ENCODE assay signal across 9 mouse cellular contexts in the genomic region with DNA sequence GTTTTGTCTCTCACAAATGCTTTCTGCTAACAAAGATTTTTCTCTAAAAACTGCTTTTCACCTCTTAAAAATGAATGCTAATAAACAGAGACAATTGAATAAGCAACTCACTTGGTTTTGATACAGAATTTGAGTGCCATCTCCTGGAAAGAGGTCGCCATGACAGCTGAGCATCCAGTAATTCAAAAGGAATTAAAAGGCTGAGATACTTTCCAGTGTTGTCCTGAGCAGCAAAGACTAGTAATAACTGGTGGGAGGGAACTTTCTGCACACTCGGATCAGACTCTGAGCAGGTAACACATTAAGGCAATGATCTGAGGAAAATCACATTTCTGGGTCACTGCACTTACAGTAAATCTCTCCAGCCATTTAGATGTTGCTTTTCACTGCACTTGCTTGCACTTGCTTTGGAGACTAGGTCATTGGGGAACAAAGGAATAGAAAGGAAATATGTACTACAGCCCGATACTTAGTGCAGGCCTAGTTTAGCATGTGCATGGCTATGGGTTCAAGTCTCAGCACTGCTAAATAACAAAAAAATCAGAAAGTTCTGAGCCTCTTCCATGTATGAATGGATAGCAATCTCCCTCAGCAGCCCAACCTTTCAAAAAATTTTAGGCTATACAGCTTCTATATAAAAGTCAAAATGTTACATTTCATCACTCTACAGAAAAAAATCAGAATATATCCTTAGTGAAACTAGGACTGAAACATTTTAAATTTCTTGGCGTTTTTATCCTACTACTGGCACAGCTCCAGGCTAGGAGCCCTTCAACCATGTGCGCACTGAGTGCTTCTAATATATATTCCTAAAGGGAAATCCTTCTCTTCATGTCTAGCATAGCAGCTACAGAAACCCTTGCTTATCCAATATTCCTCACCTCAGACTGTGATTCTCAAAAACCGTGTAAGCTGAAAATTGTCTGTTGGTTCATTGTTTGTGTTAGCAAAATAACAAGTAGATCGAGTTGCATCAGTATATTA.
DNase-seq lines count a peak whose midpoint lies in the region; ATAC-seq and TF ChIP-seq lines count a peak whose summit lies in the region.
"Had no signal": no experiment of that assay in that cellular context is flagged by ENCODE, and none has a peak within 500 bp of the region (broad histone marks: within the 10 kb centered on the region; RNA-seq: fewer than 3 reads in every experiment).

No protein-coding gene starts in this region.

- no peaks in the 10 kb centered on the region for H3K36me3 ChIP-seq in CH12.LX (replicated peaks in 1 of 2; ENCODE audit: control insufficient read depth in 1 of 2, insufficient read depth in 1 of 2, low read length in 1 of 2)
- H3K36me3 ChIP-seq in forebrain, embryonic 14.5 days (ENCODE audit: control insufficient read depth, insufficient read depth, low read length): no peaks in the 10 kb centered on the region
- H3K36me3 ChIP-seq in midbrain, embryonic 14.5 days (ENCODE audit: control insufficient read depth, insufficient read depth, low read length): no peaks in the 10 kb centered on the region
- H3K36me3 ChIP-seq: embryonic facial prominence, embryonic 15.5 days; liver, embryonic 15.5 days had no signal

- no peaks in the 10 kb centered on the region for H3K9me3 ChIP-seq in CH12.LX (replicated peaks; ENCODE audit: low read length)
- no peaks in the 10 kb centered on the region for H3K9me3 ChIP-seq in forebrain, embryonic 14.5 days (replicated peaks; ENCODE audit: control insufficient read depth, low read length)
- H3K9me3 ChIP-seq in midbrain, embryonic 14.5 days (ENCODE audit: control insufficient read depth, low read length): no peaks in the 10 kb centered on the region
- H3K9me3 ChIP-seq: embryonic facial prominence, embryonic 15.5 days; liver, embryonic 15.5 days had no signal

- H3K4me3 ChIP-seq in CH12.LX (replicated peaks in 1 of 3; ENCODE audit: low read depth in 2 of 3, low read length in 2 of 3, poor library complexity in 1 of 3): no peak overlapping the region
- H3K4me3 ChIP-seq in forebrain, embryonic 14.5 days (ENCODE audit: low read depth, low read length): no peak overlapping the region
- no peak overlapping the region for H3K4me3 ChIP-seq in midbrain, embryonic 14.5 days (replicated peaks; ENCODE audit: low read depth, low read length)
- H3K4me3 ChIP-seq: embryonic facial prominence, embryonic 15.5 days; liver, embryonic 15.5 days had no signal

- no peak for TF ChIP-seq EP300 in CH12.LX (IDR thresholded peaks at IDR 0.05; ENCODE audit: low read length)

- peaks cover 3 to 11% of the 10 kb centered on the region in 2 experiments; a peak in 3 of 4 replicates for H3K4me1 ChIP-seq in CH12.LX (ENCODE audit: control insufficient read depth in 1 of 2, insufficient read depth in 2 of 2)
- no peaks in the 10 kb centered on the region for H3K4me1 ChIP-seq in forebrain, embryonic 14.5 days (ENCODE audit: control insufficient read depth, insufficient read depth, low read length)
- peaks cover 6% of the 10 kb centered on the region; the same call in 1 of the 2 replicates for H3K4me1 ChIP-seq in midbrain, embryonic 14.5 days (ENCODE audit: control insufficient read depth, insufficient read depth, low read length)
- H3K4me1 ChIP-seq: embryonic facial prominence, embryonic 15.5 days; liver, embryonic 15.5 days had no signal

- no peak for TF ChIP-seq POLR2A in CH12.LX (IDR thresholded peaks at IDR 0.05; ENCODE audit: low read depth, low read length)

- H3K79me2 ChIP-seq in CH12.LX (replicated peaks; ENCODE audit: control insufficient read depth, extremely low read depth, insufficient read depth, poor library complexity, severe bottlenecking): no peaks in the 10 kb centered on the region

- TF ChIP-seq RAD21 in CH12.LX (IDR thresholded peaks at IDR 0.05; ENCODE audit: low read depth, low read length): peak; percentile 75

- ATAC-seq in forebrain, embryonic 14.5 days: peak; percentile 65
- ATAC-seq in midbrain, embryonic 14.5 days (ENCODE audit: low FRiP score, low TSS enrichment): peak; percentile 57

- H3K27ac ChIP-seq in CH12.LX (ENCODE audit: insufficient read depth, low read depth): no peak overlapping the region
- H3K27ac ChIP-seq in forebrain, embryonic 14.5 days (ENCODE audit: low read depth, low read length): no peak overlapping the region
- peak overlapping the region; percentile 52; the same call in 1 of the 2 replicates for H3K27ac ChIP-seq in midbrain, embryonic 14.5 days (replicated peaks; ENCODE audit: low read depth, low read length)
- H3K27ac ChIP-seq: embryonic facial prominence, embryonic 15.5 days; liver, embryonic 15.5 days had no signal

- dilution Hi-C loops in CH12.LX (cut with MboI; ENCODE audit: extremely low pct_ligation_motif_present, extremely low pct_unique_long_range_greater_than_20kb, low sequenced_read_pairs): no loop called here

- no peaks in the 10 kb centered on the region for H3K27me3 ChIP-seq in CH12.LX (replicated peaks)
- H3K27me3 ChIP-seq in forebrain, embryonic 14.5 days (replicated peaks; ENCODE audit: control insufficient read depth, insufficient read depth, low read length): no peaks in the 10 kb centered on the region
- no peaks in the 10 kb centered on the region for H3K27me3 ChIP-seq in midbrain, embryonic 14.5 days (ENCODE audit: control insufficient read depth, insufficient read depth, low read length)
- H3K27me3 ChIP-seq: embryonic facial prominence, embryonic 15.5 days; liver, embryonic 15.5 days had no signal

- WGBS in forebrain, embryonic 14.5 days: 55% methylated on average over 7 of the region's 7 CpGs
- 50% methylated on average over 7 of the region's 7 CpGs for WGBS in midbrain, embryonic 14.5 days

- in situ Hi-C loops in CH12.LX (cut with MboI; ENCODE audit: low pct_ligation_motif_present, low pct_unique_long_range_greater_than_20kb, low sequenced_read_pairs): no loop called here

- peak; percentile 56 to 66 for TF ChIP-seq CTCF in CH12.LX (conservative IDR thresholded peaks at IDR 0.05 in 1 of 2, IDR thresholded peaks at IDR 0.05 in 1 of 2; ENCODE audit: low read depth in 2 of 2, low read length in 2 of 2)

- no peak overlapping the region for H3K9ac ChIP-seq in CH12.LX (ENCODE audit: insufficient read depth, low read depth)
- H3K9ac ChIP-seq in forebrain, embryonic 14.5 days (ENCODE audit: low read length): no peak overlapping the region
- H3K9ac ChIP-seq in midbrain, embryonic 14.5 days (replicated peaks; ENCODE audit: low read length): no peak overlapping the region
- H3K9ac ChIP-seq: embryonic facial prominence, embryonic 15.5 days; liver, embryonic 15.5 days had no signal

- DNase-seq in CH12.LX (ENCODE audit: extremely low read depth): peak; percentile 35
- peak; percentile 15 for DNase-seq in MEL-GATA-1-ER (ENCODE audit: extremely low read depth, low read depth)
- peak; percentile 80 for DNase-seq in forebrain, embryonic 14.5 days (ENCODE audit: low spot score)
- DNase-seq in kidney, postnatal 10 days: peak; percentile 30
- DNase-seq in midbrain, embryonic 14.5 days: peak; percentile 90
- DNase-seq in yolk sac, embryonic 10.5 days (ENCODE audit: low spot score): no peak
- DNase-seq in liver: no peak

- no peak overlapping the region for H3K4me2 ChIP-seq in CH12.LX (ENCODE audit: insufficient read depth, low read depth, poor library complexity, severe bottlenecking)
- no peak overlapping the region for H3K4me2 ChIP-seq in forebrain, embryonic 14.5 days (ENCODE audit: low read length)
- no peak overlapping the region for H3K4me2 ChIP-seq in midbrain, embryonic 14.5 days (ENCODE audit: low read length)
- H3K4me2 ChIP-seq: embryonic facial prominence, embryonic 15.5 days; liver, embryonic 15.5 days had no signal

TF ChIP-seq in CH12.LX, 34 proteins besides CTCF, POLR2A, EP300 and RAD21:
- TF ChIP-seq MAZ (IDR thresholded peaks at IDR 0.05; ENCODE audit: low read depth, low read length) (no peak), PAX5 (IDR thresholded peaks at IDR 0.05; ENCODE audit: low read length) (no peak), ZKSCAN1 (IDR thresholded peaks at IDR 0.05; ENCODE audit: borderline replicate concordance, low read depth, low read length) (no peak), SMC3 (IDR thresholded peaks at IDR 0.05; ENCODE audit: low read depth, low read length) (peak; percentile 54)

Comparison
In these comparisons a context has a peak if more than half of its experiments do, and no peak if none do; other contexts are left out.
1. DNase-seq: peak in CH12.LX (single experiment), MEL-GATA-1-ER (single experiment), forebrain, embryonic 14.5 days (single experiment), kidney, postnatal 10 days (single experiment) and midbrain, embryonic 14.5 days (single experiment); none in yolk sac, embryonic 10.5 days (single experiment) and liver (single experiment).